Mouse (Mus musculus) cerebellum, adult 2 months (tissue): ENCODE measurements around the gene Nol12.

Experiments
- CTCF ChIP-seq: fragments of 200-500 bp; IDR thresholded peaks from 2 replicates; pipeline ENCODE4 v1.5.1; 2011; ENCODE audit warnings: low read depth, mild to moderate bottlenecking, control low read depth, low read length, moderate library complexity, borderline replicate concordance; ENCODE audit not compliant: insufficient read depth
- POLR2A ChIP-seq: fragments of 200-500 bp; IDR thresholded peaks from 2 replicates; pipeline ENCODE4 v1.6.1; 2011; ENCODE audit warnings: low read length, control low read depth, borderline replicate concordance; ENCODE audit not compliant: insufficient read depth

DNA sequence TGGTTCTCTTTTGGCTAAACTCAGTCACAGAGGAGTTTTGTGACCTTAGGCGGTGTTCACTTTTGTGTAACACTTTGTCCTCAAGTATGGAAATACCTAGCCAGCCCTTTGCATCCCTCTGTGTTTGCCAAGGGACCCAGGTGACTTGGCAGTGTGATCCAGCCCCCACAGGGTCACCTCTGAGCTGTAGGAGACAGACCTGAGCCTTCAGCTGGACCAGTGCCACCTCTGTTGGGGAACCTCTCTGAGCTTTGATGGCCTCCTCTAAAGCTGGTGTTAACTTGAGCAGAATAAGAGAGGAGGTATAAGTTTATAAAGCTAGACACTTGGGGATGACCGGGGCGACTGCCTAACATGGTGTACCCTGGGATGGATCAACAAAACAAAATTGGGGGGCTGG, 14.2 kb downstream of the Nol12 start:
- TF ChIP-seq CTCF (no peak), POLR2A (no peak)
